Mouse (Mus musculus) adrenal gland, postnatal 14 days (tissue): ENCODE data around the gene Olfr722. TPM values are rescaled to one million over a fixed set of nuclear protein-coding genes. Genes with fewer than 3 reads are reported as not detected.
"Not testable (repeated sequence)": the region's sequence is repeated elsewhere in the genome, so short reads cannot be mapped to it uniquely, and the experiment has no call there.

Experiments used
- DNase-seq: peaks from one replicate; pipeline ENCODE4 v3.0.0; 2021; ENCODE audit warnings: mixed read lengths
- long read RNA-seq, 2 experiments: library from polyadenylated mRNA; stranded (forward); transcript quantifications; one replicate each; pipeline ENCODE4 v2.0.0; 2021
- total RNA-seq: library from RNA; stranded (reverse); gene quantifications from 2 replicates; pipeline ENCODE4 v1.2.3, GENCODE M21; 2021

Olfr722 gene
- total RNA-seq, result not detected in 2 replicates
- long read RNA-seq, experiment 1, result 0 reads
- long read RNA-seq, experiment 2, result 0 reads

DNA sequence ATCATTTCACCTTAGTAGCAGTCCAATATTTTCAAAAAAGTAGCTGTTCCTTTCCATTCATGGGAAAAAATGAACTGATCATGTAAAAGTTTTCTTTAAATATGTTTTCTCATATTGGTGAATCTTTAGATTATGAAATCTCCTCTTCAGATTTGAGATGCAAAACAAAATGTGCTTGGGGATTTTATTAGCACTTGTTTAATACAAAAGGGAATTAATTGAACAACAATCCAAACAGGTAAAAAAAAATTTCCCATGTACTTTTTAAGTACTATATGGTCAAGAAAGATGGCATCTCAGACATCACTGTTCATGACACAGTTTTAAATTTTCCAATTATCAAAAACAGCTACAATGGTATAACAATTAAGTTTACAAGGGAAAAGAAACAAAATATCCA lies at the start of gene Olfr722:
Gene Olfr722 (minus strand): TSS at position 101 of the 400 bp plus-strand sequence.
- DNase-seq, result no peak

DNA sequence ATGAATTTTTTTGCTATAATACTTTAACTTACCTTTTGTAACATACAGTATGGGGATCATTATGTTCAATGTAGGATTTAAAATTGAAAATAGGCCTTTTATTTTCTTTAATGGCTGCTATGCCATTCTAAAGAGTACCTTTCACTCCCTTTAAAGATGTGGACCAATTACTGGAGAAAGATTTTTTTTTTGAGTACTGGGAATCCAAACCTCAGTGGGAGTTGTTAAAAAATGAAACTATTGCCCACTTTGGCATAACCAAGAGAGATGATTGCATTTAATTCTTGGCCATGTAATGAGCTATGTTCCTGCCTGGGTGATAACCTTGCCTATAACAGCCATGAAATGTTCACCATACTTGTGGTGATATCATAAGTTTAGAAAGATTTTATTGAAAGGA lies 29.9 kb upstream of the Olfr722 start, which contains the start of gene Olfr723:
Gene Olfr723 (minus strand): TSS at position 101 of the 400 bp plus-strand sequence.
- DNase-seq, result not testable (repeated sequence)

- DNase-seq, result peak; percentile 4
Measured at GRCm38 (mm10) chr14:49860387-49860786, 41.4 kb downstream of the Olfr722 start.

Other genes with a start within 250 kb of the Olfr722 start
- 1.8 and 2.1 TPM in 2 replicates for gene Armh4, start 118.6 kb downstream of the Olfr722 start, total RNA-seq
- not detected in 2 replicates for gene Olfr723, start 29.8 kb upstream of the Olfr722 start, total RNA-seq
- gene Olfr724, start 61.3 kb upstream of the Olfr722 start, total RNA-seq, result not detected in 2 replicates
- not detected in 2 replicates for gene Olfr725, start 138.4 kb upstream of the Olfr722 start, total RNA-seq
- gene Olfr726, start 189.0 kb upstream of the Olfr722 start, total RNA-seq, result not detected in 2 replicates
- not detected in 2 replicates for gene Olfr727, start 221.2 kb upstream of the Olfr722 start, total RNA-seq
- not detected in 2 replicates for gene Olfr728, start 240.7 kb upstream of the Olfr722 start, total RNA-seq